In the genomic region with DNA sequence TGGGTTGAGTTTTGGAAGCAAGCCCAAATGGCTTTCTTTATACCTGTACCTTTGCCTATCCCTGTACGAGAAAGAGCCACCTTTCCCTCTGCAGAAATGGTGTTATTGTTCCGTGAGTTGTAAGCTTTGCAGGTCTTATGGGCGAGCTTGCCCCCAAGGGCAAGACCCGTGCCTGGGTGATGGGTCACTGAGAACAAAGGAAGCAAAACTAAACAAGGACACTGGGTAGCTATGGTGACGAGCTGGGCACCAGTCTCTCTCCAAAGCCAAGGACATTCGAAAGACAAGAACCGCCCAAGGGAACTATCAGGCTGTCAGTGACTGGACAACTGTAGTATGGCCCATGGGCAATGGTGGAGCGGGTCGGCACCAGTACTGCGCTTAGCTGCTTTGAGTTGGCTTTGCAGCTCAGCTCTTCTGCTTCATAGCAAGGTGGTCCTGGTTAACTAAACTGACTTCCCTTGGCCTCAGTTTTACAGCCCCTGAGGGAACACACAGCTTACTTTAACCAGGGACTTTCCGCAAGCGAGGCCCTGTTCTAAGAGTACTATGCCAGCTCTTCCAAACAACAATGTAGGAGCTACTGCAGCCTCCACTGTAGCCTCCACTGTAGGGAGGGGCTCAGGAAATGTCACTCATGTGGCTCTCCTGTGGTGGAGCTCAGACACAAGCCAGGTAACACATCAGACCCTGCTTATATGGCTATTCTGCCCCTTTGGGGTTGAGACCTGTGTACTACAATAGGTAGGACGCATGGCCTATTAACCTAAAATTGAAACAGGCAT, we compare ENCODE assay signal across 15 mouse cellular contexts.
A peak's percentile ranks its signal among the peaks of the same experiment; 100 is the strongest.
DNase-seq lines count a peak whose midpoint lies in the region; ATAC-seq lines count a peak whose summit lies in the region.
"Had no signal": no experiment of that assay in that cellular context is flagged by ENCODE, and none has a peak within 500 bp of the region (broad histone marks: within the 10 kb centered on the region; RNA-seq: fewer than 3 reads in every experiment).

No protein-coding gene starts in this region.

- 71% methylated on average over 13 of the region's 13 CpGs for WGBS in embryonic facial prominence, embryonic 15.5 days
- 82% methylated on average over 13 of the region's 13 CpGs for whole genome bisulfite sequencing in midbrain, embryonic 10.5 days

- H3K9ac ChIP-seq in embryonic facial prominence, embryonic 15.5 days, result no peak overlapping the region
- H3K9ac ChIP-seq: embryonic facial prominence, embryonic 12.5 days; heart, embryonic 13.5 days; limb, embryonic 12.5 days; midbrain, embryonic 15.5 days; neural tube, embryonic 13.5 days had no signal

- H3K27ac ChIP-seq in embryonic facial prominence, embryonic 15.5 days (replicated peaks), result peak overlapping the region; percentile 56; the same call in 1 of the 2 replicates
- no peak overlapping the region for H3K27ac ChIP-seq in midbrain, embryonic 10.5 days (replicated peaks)
- H3K27ac ChIP-seq: embryonic facial prominence, embryonic 12.5 days; heart, embryonic 13.5 days; limb, embryonic 12.5 days; midbrain, embryonic 15.5 days; neural tube, embryonic 13.5 days had no signal

- ATAC-seq in embryonic facial prominence, embryonic 15.5 days (ENCODE audit: insufficient number of reproducible peaks, low FRiP score, low TSS enrichment, low read depth), result no peak; the same call in 1 of the 2 replicates
- ATAC-seq: midbrain, embryonic 15.5 days had no signal

- DNase-seq in heart, adult 11 months, result peak; percentile 57
- no peak for DNase-seq in heart, postnatal 4 days
- DNase-seq in ovary, adult 18-20 months (ENCODE audit: low spot score), result peak; percentile 55
- no peak for DNase-seq in ovary, postnatal 14 days (ENCODE audit: low spot score)
- DNase-seq in adrenal gland, adult (ENCODE audit: inconsistent age in 2 of 2, low spot score in 1 of 2), result peak; percentile 69 to 88
- DNase-seq in lung, adult 18-20 months, result no peak
- no peak for DNase-seq in midbrain, embryonic 10.5 days (ENCODE audit: low spot score)
- DNase-seq: cerebellum, adult 11-12 months; kidney, adult 18-20 months had no signal

- H3K27me3 ChIP-seq in embryonic facial prominence, embryonic 15.5 days, result no peaks in the 10 kb centered on the region
- H3K27me3 ChIP-seq in midbrain, embryonic 10.5 days (ENCODE audit: low read depth, poor library complexity, severe bottlenecking), result no peaks in the 10 kb centered on the region
- H3K27me3 ChIP-seq: embryonic facial prominence, embryonic 12.5 days; heart, embryonic 13.5 days; limb, embryonic 12.5 days; midbrain, embryonic 15.5 days; neural tube, embryonic 13.5 days had no signal

- H3K36me3 ChIP-seq in embryonic facial prominence, embryonic 15.5 days, result no peaks in the 10 kb centered on the region
- H3K36me3 ChIP-seq in midbrain, embryonic 10.5 days, result no peaks in the 10 kb centered on the region
- H3K36me3 ChIP-seq: embryonic facial prominence, embryonic 12.5 days; heart, embryonic 13.5 days; limb, embryonic 12.5 days; midbrain, embryonic 15.5 days; neural tube, embryonic 13.5 days had no signal

- H3K9me3 ChIP-seq in embryonic facial prominence, embryonic 15.5 days (replicated peaks), result no peaks in the 10 kb centered on the region
- no peaks in the 10 kb centered on the region for H3K9me3 ChIP-seq in midbrain, embryonic 10.5 days (replicated peaks)
- H3K9me3 ChIP-seq: embryonic facial prominence, embryonic 12.5 days; midbrain, embryonic 15.5 days; neural tube, embryonic 13.5 days had no signal

- peaks cover 17% of the 10 kb centered on the region for H3K4me1 ChIP-seq in embryonic facial prominence, embryonic 15.5 days
- peaks cover 8% of the 10 kb centered on the region for H3K4me1 ChIP-seq in midbrain, embryonic 10.5 days
- H3K4me1 ChIP-seq: midbrain, embryonic 15.5 days; neural tube, embryonic 13.5 days had no signal

- peak overlapping the region; percentile 19; the same call in 1 of the 2 replicates for H3K4me2 ChIP-seq in embryonic facial prominence, embryonic 15.5 days (replicated peaks)
- H3K4me2 ChIP-seq: embryonic facial prominence, embryonic 12.5 days; heart, embryonic 13.5 days; limb, embryonic 12.5 days; midbrain, embryonic 15.5 days; neural tube, embryonic 13.5 days had no signal

- no peak overlapping the region for H3K4me3 ChIP-seq in embryonic facial prominence, embryonic 15.5 days (replicated peaks)
- no peak overlapping the region for H3K4me3 ChIP-seq in midbrain, embryonic 10.5 days
- H3K4me3 ChIP-seq: embryonic facial prominence, embryonic 12.5 days; heart, embryonic 13.5 days; limb, embryonic 12.5 days; midbrain, embryonic 15.5 days; neural tube, embryonic 13.5 days had no signal

Comparison
In these comparisons a context has a peak if more than half of its experiments do, and no peak if none do; other contexts are left out.
1. DNase-seq: peak in heart, adult 11 months (single experiment), ovary, adult 18-20 months (single experiment) and adrenal gland, adult (2 of 2); none in heart, postnatal 4 days (single experiment), ovary, postnatal 14 days (single experiment), lung, adult 18-20 months (0 of 2) and midbrain, embryonic 10.5 days (single experiment).